Mouse (Mus musculus): ENCODE data around the gene Rbm15.

The Rbm15 gene

DNA sequence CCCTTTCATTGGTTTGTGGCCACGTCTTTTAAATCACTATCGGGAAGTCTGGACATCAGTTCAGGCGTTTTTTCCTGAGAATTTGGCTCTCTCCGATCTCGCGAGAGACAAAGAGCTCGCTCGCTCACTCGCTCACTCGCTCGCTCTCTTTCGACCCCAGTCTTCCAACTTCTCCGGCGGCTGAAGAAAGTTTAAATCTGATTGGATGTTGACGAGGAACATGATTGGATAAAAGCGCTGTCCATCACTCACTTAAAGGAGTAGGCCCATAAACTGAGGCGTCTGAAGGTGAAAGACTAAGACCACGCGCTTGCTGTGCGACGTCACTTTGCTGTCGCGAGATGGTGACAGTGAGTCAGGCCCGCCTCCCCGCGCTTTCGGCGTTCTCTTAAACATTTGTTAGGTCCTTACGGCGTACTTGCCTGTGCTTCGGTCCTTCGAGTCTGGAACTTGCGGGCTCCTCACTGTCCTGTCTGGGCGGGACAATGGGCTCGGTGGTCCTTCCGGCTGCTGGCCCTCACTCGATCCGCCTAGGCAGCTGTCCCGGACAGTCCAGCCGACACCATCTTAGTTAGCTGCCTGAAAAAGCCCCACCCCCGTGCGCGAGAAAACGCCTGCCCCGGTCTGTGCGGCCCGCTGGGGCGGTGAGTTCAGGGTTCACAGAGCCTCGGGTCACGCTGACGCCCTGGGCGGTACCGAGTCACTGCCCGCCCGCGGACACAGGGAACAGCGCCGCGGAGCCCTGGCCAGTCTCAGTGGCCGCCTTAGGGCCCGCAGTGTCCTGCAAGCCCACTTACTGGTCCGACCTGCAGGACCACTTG is at the start of gene Rbm15:
Gene Rbm15 (minus strand): TSS at position 293 of the 821 bp plus-strand sequence.
- peak; percentile 99 for DNase-seq (ENCODE audit: low read depth, low spot score)

DNA sequence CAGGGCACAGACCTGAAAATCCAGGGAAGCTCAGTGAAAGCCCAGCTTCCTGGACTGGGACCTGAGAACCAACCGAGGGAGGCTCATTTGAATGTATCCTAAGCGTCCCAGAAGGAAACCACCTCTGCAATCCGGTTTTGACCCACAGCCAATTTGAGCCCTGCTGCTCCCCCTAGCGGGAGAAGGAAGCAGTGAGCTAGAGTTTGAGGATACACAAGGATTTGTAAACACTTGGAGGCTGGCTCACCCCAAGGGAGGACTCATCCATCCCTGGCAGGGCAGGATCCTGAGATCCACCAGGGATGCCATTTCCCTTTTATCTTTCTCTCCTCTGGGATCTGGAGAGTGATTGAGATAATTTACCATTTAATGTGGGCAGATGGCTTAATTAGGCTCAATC is 45.9 kb upstream of the Rbm15 start:
- DNase-seq (ENCODE audit: low read depth, low spot score): no peak

DNA sequence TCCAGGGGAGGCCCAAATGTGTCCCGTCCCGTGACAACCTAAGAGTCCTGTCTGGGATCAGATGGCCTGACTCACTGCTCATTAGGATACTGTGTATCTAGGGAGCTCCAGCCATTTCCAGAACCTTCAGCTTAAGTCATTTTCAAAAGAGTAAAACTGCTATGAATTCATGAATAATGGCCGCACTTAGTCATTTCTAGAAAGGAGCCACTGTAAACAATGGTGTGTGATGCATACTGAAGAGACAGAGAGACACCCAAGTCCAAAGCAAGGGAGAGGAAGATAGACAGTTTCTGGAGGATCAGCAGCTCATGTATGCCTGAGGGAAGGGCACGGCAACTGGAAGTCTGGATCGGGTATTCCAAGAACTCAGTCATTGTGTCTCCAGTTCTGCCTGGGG is 45.2 kb upstream of the Rbm15 start:
- no peak for DNase-seq (ENCODE audit: low read depth, low spot score)

DNA sequence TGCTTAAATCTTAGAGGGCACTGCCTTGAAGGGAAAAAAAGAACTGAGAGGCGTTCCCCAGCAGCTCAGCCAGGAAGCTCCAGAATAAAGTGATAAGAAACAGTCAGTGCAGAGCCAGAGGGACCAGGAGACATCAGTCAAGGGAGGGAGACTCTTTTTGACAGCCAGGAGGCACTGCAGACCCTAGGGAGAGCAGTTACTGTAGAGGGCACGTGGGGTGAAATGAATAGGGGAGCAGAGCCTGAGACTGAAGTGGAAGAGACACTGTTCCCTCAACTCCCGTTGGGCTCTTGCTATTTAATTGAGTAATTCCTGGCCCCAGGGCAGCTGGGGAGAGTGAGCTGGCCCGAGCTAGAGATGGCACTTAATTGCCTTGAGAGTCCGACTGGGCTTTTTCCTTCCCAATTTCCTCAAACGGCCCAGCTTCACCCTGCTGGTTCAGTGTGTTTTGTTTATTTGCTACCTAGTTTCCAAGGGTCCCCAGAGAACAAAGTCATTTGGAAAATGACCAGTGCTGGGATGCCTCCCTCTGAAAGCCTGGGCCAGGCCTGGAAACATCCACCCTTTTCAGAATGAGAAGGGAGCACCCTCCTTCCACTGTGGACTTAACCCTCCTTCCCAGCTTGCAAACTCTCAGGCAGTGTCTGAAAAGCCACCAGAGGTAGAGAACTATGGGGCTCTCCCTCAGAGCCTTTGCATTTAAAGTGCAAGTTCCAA is 41.6 kb upstream of the Rbm15 start:
- no peak for DNase-seq (ENCODE audit: low read depth, low spot score)

DNA sequence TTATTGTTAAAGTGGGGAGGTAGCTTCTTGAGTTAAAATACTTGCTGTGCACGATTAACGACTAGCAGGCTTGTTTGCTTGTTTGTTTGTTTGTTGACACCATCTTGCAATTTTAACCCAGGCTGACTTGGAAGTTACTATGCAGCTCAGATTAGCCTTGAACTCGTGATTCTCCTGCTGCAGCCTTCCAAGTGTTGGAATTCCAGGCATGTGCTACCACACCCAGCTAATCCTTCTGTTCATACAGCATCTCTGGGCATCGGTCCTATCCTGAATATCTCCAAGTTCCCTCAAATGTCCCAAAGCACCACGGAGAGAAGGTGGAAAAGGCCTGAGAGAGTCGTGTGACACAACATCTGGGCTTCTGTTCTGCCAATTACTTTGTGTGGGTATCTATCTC is 35.7 kb upstream of the Rbm15 start:
- no peak for DNase-seq (ENCODE audit: low read depth, low spot score)

DNA sequence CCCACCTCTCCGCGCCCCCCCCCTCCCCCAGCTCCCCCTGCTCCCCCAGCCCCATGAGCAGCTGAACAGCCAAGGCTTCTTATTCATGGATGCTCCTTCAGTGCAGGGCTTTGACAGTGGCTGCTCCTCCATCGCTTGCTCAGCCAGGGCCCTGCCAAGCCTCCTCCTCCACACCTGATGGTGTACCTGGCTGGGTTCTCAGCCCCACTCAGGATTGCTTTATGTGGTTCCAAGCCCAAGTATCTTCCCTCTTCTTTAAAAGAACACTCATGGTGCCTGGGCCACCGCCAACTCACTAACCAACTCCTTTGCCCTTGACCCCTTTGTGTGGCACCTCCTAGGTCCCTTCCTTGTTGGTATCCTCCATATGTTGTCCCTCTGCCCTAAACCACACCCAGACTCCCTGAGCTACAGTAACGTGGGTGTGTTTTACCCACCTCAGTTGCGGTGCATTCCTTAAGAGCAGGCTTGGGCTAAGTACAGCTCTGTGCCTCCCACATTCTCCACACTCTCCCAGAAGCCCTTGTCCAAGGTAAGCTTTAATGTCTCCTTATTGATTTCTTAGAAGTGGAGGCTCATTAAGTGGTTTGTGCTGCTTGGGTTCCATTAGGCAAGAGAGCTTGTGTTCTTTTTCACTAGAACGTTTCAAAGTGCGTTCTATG is 34.6 kb upstream of the Rbm15 start:
- DNase-seq (ENCODE audit: low read depth, low spot score): no peak

DNA sequence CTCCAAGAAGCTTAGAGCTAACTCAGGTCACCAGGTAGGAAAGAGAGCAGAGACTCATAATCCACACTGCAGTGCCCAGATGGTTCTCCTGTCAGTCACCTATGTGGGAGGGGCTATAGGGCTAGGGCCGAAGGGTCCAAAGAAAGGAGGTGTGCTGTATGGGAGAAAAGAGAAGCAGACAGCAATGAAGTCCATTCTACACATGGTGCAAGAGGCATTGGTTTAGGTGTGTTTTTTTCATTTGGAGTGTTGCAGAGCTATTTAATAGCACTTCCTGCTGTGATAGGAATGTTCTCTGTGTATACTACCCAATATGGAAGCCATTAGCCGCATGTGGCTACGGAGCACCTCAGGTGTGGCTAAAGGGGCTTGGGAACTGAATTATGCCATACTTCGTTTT is 31.9 kb upstream of the Rbm15 start:
- no peak for DNase-seq (ENCODE audit: low read depth, low spot score)

DNA sequence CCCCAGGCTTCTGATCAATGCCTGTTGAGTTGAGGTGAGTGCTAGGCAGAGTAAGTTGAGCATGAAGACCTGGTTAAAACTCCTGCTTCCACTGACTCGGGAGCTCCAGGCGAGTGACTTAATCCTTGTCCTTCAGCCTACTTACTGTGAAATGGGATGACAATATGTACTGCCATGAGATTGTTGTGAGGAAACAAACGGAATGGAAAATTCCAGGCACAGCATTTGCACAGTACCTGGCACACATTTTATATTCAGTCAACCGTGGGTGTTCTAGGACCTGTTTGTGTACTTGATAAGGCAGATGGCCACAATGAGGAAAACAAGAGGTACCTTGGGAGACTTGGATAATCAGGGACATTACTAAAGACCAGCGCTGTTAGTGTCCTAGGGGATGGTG is 29.9 kb upstream of the Rbm15 start:
- no peak for DNase-seq (ENCODE audit: low read depth, low spot score)

DNA sequence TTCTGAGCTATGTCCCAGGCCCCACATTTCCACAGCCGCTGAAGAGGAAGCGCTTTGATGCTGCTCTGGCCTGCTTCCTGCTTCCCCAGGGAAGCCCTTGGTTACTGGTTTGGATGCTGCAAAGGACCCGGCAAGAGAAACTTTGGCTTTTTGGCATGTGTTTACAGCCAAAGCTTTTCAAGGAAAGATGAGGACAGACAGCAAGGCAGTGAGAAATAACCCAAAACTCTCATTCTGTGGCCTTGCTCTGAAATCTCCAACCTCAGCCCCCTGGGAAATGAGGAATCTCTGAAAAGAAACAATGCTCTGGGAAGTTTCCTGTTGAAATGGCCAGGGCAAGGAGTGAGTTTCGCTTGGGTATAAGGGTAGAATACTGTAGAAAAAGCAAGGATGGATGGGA is 26.9 kb upstream of the Rbm15 start:
- no peak for DNase-seq (ENCODE audit: low read depth, low spot score)

DNA sequence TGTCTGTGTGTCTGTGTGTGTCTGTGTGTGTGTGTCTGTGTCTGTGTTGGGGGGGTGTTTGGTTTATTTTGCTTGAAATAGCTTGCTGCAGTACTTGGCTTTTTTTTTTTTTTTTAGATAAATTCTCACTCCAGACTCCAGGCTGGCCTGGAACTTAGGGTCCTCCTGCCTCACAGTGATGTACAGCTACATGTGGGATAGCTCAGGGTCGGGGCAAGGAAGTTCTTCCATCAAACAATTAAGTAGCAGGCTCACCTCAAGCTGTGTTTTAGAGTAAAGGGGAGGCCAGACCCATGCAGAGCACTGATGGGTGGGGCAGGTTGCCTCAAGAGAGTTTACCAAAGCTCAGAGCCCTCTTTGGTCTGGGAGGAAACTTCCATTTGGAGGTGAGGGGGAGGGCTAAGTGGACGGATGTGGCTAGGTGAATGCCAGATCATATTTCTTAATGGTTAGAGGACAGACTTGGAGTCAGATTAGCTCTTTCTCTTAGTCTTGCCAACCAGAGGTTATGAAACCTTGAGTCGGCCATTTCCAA is 24.3 kb upstream of the Rbm15 start:
- DNase-seq (ENCODE audit: low read depth, low spot score): no peak

DNA sequence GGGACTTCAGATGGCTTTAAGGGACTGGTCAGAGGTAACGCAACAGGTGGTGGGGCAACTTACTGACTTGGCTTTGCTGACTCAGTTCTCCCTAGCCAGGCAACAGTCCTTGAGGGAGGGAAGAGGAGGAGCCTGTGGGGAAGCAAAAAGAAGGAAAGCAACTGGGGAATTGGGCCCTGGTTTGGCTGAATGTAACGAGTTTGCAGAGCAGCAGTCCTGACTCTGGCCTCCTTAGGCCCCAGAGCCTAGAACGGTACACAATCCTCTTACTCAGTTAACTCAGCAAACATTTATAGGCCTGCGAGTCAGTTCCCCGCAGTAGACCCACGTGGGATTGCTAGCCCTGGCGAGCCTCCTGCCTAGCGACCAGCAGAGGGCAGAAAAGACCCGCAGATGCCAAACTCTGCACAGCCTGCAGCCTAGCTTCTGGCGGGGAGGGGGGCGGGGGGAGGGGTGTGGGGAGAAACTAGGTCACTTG is 23.5 kb upstream of the Rbm15 start:
- DNase-seq (ENCODE audit: low read depth, low spot score): peak; percentile 37

DNA sequence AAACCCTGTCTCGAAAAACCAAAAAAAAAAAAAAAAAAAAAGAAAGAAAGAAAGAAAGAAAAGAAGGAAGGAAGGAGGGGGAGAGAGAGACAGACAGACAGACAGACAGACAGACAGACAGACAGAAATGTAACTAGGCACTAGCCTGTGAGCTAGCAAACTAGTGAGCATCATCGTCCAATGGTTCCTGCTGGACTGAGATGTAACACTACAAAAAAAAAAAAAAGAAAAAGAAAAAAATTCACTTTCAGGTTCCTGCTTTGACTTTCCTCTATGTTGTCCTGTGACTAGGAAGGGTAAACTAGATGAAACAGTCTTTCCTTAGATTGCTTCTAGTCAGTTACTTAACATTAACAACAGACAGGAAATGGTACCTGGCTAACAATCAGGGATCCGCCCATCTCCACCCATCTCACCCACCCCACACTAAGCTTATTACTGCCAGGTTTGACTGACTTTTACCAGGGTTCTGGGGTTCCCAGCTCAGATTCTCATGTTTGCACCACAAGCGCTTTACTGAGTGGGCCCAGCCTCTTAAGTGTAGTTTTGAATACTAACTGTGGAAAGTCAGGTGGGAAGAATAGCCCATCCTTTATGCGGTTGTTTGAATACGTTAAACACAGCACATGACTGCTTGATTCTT is 22.3 kb upstream of the Rbm15 start:
- no peak for DNase-seq (ENCODE audit: low read depth, low spot score)

DNA sequence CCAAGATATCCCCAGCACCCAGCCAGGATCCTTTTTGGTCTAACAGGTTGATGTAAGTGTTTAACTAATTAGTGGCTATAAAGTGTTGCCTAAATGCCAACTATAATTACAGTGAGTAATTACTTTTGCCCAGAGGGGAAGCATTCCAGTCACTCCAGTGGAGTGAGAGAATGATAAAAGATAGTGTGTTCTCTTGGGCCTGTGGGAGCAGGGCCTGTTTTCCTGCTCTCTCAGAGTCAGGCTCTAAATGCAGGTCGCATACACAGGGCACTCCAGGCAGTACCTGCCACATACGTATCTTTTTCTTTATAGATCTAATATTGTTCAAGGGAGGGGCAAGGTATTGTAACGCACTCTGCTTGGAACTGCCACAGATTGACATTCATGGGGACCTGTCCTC is 18.2 kb upstream of the Rbm15 start:
- no peak for DNase-seq (ENCODE audit: low read depth, low spot score)

DNA sequence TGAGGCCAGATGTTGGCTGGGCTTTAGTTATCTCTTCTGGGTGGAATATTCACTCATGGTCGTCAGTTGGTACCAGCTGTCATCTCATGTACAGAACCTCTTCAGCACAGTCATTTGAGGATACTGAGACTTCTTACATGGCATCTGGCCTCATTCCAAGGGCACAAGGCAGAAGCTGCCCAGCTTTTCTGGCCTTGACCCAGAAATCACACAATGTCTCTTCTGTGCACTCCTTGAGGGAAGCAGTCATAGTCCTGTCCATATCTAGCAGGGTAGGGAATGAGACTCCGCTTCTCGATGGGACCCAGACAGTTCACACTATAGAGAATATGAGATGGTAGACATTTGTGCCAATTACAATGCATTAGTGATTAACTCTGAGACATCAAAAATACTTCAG is 15.5 kb upstream of the Rbm15 start:
- no peak for DNase-seq (ENCODE audit: low read depth, low spot score)

DNA sequence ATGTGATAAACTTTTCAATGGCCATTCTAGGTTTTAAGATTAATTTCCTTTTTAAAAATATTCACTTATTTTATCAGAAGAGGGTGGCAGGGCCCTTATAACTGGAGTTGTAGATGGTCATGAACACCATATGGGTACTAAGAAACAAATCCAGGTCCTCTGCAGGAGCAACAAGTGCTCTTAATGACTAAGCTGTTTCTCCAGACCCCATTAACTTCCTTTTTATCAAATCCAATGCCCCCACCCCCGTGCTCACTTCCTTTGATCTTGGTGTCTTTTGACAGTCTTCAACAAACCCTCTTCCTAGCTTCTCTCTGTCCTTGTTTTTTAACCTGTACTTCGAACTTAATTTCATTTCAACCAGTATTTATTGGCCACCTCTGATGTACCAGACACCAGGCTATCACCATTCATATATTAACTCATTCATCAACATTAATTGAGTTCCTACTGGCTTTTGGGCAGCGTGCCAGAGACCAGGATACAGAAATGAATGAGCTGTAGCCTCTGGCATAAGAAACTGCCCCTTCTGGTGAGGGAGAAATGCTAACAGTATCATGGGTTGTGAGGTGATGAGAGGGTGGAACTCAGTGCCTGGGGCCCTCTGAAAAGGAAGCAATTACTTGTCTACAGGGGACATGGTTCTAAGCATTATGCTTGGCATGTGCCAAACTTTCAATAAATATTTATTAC is 11.7 kb upstream of the Rbm15 start:
- DNase-seq (ENCODE audit: low read depth, low spot score): no peak

DNA sequence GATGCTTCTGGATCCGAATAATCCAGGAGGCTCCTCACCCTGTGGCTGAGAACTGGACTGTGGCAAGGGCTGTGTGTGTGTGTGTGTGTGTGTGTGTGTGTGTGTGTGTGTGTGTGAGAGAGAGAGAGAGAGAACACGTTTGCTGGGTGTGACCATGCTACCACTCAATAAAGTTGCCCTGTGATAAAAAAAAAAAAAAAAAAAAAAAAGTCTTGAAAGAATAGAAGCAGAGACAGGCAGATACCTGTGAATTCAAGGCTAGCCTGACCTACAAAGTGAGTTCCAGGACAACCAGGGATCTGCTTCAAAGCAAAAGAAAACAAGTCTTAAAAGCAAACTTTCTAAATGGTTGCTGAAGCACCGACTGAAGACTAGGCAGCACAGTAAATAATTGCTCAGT is 10.5 kb upstream of the Rbm15 start:
- DNase-seq (ENCODE audit: low read depth, low spot score): no peak

DNA sequence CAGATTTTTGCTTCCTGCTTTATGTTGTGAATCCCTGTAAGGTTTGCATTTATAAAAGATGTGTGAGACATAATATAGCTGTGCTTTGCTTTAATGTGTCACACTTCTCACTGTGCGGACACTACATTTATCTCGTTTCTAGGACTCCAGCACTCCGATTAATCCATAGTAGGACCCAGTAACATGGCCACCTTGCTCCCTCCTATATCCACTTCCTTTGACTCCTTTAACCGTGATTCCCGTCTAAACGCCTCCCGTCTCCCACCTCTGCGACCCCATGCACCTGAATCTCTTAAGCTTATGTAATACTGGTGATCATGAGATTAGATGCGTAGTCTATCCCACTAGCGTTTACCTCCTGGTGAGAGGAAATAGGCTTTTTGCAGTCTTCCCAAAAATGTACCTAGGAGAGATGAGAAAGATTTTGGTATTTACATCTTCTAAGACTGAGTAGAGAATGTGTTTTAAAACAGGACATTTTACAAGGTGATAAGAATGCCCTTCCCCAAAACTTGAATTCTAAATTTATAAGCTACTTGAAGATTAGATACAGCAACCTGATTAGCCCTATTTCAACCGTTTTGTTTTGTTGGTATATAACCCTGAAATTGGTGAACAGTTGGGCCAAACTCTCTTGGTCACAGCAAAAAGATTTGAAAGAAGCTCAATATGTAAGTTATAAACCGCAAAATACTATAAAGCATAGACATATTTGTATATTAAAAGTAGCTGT is 895 bp upstream of the Rbm15 start:
- DNase-seq (ENCODE audit: low read depth, low spot score): no peak

DNA sequence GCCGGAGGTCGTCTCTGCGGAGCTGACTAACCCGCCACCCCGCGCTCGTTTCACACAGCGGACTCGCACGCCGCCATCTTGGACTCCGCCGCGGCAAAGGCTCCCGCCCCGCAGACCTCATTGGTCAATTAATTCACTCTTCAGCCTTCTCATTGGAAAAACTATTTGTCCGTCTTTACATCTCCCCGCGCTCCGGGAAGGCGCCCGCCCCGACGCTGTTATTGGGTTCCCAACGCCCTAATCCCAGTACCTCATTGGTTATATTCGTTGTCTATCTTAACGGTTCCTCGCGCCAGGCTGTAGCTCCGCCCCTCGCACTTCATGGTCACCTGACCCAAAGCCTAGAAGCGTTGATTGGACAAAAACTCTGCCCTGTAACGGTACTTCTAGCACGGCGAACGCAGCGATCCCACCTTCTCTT is 503 bp downstream of the Rbm15 start:
- peak; percentile 100 for DNase-seq (ENCODE audit: low read depth, low spot score)

DNA sequence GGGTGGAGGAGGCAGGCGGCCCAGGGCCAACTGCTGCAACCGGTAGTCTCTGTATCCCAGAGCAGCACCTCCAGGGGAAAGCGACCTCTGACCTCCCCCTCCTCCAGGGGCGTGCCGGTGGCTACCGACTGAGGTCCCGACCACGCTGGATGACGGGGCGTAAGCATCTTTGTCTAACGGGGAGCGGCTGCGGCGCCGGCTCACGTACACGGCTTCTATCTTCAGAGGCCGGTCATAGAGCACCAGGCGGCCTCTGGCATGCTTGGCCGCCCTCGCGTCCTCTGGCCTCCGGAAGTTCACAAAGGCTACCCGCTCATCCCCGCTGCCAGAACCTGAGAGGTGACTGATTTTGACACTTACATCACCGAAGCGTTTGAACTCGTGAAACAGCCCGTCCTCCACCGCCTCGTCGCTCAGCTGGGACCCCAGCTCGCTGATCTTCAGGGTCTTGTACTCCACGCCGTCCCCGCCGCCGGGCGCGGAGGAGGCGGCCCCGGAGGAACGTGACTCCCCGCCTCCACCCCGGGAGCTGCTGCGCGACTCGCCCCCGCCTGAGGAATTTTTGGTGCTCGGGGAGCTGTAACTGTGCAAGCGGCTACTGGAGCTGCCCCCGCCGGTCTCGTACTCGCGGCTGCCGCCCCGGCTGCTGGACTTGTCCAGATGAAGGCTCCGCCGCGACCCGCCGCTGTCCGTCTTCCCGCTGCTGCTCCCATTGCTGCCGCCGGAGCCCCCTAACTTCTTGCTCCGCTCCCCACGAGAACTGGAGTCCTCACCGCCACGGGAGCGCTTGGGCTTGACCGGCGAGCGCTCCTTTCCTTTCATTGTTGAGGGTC is 1.1 kb downstream of the Rbm15 start:
- DNase-seq (ENCODE audit: low read depth, low spot score): no peak

DNA sequence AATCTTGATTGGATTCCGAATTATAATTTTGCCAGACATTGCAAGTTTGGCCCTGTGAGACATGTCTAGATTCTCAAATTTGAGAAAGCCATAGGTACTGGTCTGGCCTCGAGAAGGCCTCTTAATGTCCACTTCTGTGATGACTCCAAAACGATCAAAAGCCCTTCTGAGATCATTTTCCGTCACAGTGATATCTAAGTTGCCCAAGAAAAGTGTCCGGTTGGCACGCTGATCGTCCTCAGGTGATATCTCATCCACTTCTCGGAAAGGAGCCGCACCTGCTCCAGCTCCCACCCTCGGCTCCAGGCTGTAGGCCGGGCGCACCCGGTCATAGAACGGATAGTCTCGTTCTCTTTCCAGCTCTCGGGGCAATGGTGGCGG is 1.7 kb downstream of the Rbm15 start:
- no peak for DNase-seq (ENCODE audit: low read depth, low spot score)
